Mouse (Mus musculus) splenic B cell, adult 2 months (primary cell): ENCODE data around the gene Trim28.

Experiments used
- DNase-seq: peaks from one replicate; pipeline ENCODE4 v3.0.0-alpha.2; 2011; ENCODE audit warnings: low read depth, low spot score
- H3K27me3 ChIP-seq: 2 replicates; pipeline ENCODE4 v1.6.1; 2012; ENCODE audit warnings: mild to moderate bottlenecking, low read length, moderate library complexity, mixed read lengths; ENCODE audit not compliant: control insufficient read depth, poor library complexity, insufficient read depth, severe bottlenecking
- H3K36me3 ChIP-seq: 2 replicates; pipeline ENCODE4 v1.6.1; 2012; ENCODE audit warnings: mild to moderate bottlenecking, low read length, moderate library complexity, mixed read lengths; ENCODE audit not compliant: control insufficient read depth, poor library complexity, insufficient read depth, severe bottlenecking

Trim28 gene

DNA sequence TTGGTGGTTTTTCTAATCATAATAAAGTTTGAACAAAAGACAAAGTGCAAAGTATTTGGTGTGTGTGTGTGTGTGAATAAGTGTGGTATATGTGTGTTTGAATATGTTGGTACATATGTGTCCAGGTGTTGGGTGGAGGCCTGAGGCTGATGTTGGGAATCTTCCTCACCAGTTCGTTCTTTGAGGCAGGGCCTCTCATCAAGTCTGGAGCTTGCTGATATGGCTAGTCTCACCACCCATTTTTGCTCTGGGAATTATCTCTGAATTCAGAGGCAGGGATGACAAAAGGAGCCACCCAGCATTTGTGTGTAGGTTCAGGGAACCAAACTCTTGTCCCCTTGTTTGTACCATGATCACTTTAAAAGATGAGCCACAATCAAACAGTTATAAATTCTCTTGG, 13.2 kb upstream of the Trim28 start:
- no peak for DNase-seq
- no peaks in the 10 kb centered on the region; the same call in 1 of the 2 replicates for H3K36me3 ChIP-seq
- no peaks in the 10 kb centered on the region for H3K27me3 ChIP-seq

DNA sequence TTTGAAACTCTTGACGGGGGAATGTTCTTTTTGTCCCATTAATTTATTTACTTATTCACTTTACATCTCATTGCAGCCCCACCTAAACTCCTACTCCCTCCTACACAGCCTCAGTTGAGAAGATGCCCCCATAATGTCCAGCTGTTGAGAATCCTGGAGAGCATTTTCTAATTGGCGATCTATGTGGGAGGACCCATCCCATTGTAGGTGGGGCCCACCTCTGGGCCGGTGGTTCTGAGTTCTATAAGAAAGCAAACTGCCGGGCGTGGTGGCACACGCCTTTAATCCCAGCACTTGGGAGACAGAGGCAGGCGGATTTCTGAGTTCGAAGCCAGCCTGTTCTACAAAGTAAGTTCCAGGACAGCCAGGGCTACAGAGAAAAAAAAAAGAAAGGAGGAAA, 12.0 kb upstream of the Trim28 start:
- Histone ChIP-seq H3K27me3 (no peaks in the 10 kb centered on the region), H3K36me3 (no peaks in the 10 kb centered on the region)
- DNase-seq = no peak

DNA sequence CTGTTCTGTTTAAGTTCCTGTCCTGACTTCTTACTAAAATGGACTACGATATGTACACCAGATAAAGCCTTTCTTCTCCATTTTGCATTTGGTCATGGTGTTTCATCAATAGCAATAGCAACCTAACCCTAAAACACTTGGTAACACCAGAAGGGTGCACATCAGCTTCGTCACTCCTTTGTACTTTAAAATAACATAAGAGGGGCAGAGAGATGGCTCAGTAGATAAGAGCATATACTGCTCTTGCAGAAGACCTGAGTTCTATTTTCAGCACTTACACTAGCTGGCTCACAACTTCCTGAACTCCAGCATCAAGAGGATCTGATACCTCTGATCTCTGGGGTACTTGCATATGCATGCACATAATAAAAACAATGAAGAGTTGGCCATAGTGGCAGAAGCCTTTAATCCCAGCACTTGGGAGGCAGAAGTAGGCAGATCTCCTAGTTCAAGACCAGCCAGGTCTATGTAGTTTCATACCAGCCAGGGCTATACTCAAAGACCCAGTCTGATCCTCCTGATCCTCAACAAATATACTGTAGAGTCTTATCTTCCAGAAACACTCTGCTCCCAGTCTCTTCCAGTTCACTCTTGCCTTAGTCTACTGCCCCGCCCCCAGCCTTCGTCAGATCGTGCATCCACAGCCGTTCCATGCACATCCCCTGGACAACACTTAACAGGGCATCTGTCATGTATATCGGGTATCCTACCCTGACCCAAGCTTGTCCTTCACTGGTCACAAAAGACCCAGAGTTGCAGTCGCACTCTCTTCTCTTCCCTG, 11.3 kb upstream of the Trim28 start:
- no peak for DNase-seq
- Histone ChIP-seq H3K36me3 (no peaks in the 10 kb centered on the region), H3K27me3 (no peaks in the 10 kb centered on the region)

DNA sequence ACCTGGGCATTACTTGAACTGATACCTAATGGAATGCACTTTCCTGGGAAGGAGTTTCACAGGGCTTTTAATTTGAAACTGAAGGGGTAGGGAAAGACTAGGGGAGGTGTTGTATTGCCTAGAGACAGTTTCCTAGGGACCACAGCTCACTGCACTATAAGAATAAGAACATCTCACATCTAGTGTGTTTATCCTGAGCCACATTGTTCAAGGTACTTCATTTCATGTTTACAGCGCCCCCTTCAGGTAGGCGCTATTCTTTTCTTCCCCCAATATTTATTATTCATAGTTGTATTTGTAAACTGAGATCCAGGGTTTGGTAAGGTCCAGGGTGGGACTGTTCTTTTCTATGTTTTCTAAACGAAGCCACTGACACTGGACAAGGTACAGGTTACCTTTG, 6.7 kb upstream of the Trim28 start:
- DNase-seq = peak; percentile 73
- Histone ChIP-seq H3K36me3 (no peaks in the 10 kb centered on the region), H3K27me3 (no peaks in the 10 kb centered on the region)

DNA sequence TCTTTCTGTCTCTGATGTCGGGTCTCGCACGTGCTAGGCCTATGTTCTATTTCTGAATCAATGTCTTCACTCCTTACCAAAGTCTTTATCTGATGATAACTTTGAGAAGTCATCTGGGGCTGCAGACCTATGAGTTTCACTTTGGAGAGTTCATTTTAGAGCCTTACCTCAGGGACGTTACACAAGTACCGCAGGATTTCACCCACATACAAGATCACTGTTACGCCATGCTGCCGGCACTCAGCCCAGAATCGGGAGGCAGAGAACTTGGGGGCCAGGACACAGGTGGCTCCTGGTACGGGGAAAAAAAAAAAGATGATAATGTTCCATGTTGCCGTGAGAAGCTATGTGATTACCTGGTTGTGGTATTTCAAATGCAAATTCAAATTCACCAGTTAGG, 5.8 kb upstream of the Trim28 start:
- Histone ChIP-seq H3K36me3 (no peaks in the 10 kb centered on the region), H3K27me3 (no peaks in the 10 kb centered on the region)
- DNase-seq = no peak

DNA sequence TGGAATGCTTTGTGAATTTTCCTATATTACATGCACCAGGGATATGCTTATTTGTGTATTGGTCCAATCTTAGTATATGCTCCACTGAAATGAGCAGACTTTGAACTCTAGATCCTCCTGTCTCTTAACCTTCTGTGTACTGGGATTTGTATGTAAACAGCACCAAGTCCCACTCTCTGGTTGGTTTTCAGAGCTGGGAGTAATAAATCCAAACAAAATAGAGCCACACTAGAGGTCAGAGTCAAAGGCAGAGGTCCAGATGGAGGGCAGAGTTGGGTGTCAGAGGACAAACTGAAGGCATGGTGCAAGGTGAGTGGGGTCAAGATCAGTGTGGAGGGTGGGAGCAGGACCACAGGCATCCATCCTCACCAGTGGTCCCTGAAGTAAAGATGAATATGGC, 3.1 kb upstream of the Trim28 start:
- no peaks in the 10 kb centered on the region for H3K36me3 ChIP-seq
- no peaks in the 10 kb centered on the region for H3K27me3 ChIP-seq
- no peak for DNase-seq

DNA sequence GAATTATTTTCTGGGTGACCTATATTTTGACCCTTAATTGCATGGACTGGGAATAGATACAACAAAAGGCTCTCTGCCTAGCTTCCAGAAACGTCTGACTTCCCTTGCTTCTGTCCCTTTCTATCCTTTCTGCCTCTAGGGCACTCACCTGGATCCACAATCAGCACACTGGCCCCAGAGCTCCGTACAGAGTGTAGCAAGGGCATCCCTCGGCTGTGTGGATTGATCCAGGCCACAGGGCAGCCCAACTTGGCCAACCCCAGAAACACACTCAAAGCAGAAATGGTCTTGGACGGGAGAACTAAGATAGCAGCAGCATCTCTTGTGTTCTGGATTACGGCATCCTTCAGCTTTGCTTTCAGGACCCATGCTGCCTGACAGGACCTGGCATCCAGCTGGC, 1.7 kb upstream of the Trim28 start:
- Histone ChIP-seq H3K36me3 (no peaks in the 10 kb centered on the region), H3K27me3 (no peaks in the 10 kb centered on the region)
- DNase-seq = no peak

DNA sequence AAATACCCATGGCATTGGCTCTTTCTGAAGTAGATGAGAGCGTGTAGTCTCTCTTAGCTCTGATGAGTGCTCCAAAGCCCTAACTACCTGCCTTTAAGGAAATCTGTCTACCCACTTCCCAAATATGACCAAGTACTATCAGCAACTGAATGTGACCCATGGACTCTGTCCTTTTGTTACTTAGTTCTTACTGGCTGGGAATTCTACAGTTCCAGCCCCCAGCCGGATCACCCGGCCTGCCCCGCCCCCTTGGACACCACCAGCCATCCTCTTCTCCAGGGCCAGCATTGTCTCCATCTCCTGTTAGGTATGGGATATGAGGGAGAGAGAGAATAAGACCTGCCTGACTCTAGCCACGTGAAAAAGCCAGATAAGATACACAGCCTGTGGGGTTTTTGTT, 861 bp upstream of the Trim28 start, which contains the start of gene Slc27a5:
Gene Slc27a5 (minus strand): TSS at position 140 of the 400 bp plus-strand sequence.
- no peaks in the 10 kb centered on the region for H3K27me3 ChIP-seq
- DNase-seq = no peak
- no peaks in the 10 kb centered on the region for H3K36me3 ChIP-seq

DNA sequence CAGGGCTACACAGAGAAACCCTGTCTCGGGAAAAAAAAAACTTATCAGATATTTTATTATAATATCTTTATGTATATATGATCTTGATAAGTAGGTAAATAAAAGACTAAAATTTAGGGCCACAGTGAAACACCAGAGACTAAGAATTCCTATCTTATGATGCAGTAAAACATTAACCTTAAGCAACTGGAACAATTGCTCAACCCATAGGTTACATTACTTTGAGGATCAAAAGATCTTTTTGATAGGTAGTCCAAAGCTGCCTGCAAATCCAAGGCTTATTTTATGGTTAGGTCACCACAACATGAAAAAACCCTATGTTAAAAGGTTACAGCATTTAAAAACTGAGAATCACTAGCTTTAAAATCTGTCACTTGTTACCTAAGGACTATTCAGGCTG, 2.7 kb downstream of the Trim28 start:
- H3K36me3 ChIP-seq = no peaks in the 10 kb centered on the region
- H3K27me3 ChIP-seq = no peaks in the 10 kb centered on the region
- no peak for DNase-seq

DNA sequence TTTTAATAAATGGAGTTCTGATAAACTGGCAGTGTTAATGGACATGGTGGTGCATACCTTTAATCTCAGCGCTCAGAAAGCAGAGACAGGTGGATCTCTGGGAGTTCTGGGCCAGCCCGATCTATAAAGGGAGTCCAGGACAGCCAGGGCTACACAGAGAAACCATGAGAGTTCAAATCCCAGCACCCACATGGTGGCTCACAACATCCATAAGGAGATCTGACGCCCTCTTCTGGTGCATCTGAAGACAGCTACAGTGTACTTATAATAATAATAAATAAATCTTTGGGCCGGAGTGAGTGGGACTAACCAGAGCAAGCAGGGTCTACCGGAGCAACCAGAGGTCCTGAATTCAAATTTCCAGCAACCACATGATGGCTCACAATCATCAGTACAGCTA, 4.5 kb downstream of the Trim28 start:
- DNase-seq = no peak
- Histone ChIP-seq H3K36me3 (0 out of 2 replicates have a peak, but pooled peaks cover 1% of the 10 kb centered on the region), H3K27me3 (no peaks in the 10 kb centered on the region)

DNA sequence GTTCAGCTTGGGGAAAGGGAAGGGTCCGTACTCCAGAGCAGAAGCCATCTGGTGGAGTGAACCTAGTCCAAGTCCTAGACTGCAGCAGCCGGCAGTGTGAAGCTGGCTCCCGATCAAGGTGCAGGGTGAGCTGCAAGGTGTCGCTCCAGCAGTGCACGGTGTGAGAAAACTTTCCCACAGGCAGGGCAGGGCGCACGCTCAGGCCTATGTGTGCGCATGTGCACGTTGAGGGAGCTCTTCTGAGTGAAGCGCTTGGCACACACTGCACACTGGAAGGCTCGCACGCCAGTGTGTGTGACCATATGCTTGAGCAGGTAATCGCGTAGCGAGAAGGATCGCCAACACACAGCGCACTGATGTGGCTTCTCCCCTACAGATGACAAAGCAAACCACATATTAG, 7.1 kb downstream of the Trim28 start:
- 0 out of 2 replicates have a peak, but pooled peaks cover 1% of the 10 kb centered on the region for H3K36me3 ChIP-seq
- DNase-seq = no peak
- H3K27me3 ChIP-seq = no peaks in the 10 kb centered on the region

DNA sequence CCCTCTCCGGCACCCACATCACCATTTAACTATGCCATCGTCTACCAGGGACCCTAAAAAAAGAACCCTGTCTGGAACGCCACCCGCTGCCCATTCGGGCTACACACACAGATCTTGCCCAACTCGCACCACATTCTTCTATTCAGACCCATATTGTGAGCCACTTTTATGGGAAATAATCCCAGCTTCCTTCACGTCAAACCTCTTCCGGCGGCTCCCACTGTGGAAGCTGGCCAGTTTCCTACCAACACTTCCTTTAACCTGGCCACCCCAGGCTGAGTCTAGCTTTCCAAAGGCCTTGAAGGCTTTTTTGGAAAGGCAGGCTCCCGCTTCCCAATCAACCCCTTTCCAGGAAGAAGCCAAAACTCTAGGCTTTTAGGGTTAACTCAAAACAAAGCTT, 7.6 kb downstream of the Trim28 start:
- no peak for DNase-seq
- H3K27me3 ChIP-seq = no peaks in the 10 kb centered on the region
- H3K36me3 ChIP-seq = 0 out of 2 replicates have a peak, but pooled peaks cover 1% of the 10 kb centered on the region

DNA sequence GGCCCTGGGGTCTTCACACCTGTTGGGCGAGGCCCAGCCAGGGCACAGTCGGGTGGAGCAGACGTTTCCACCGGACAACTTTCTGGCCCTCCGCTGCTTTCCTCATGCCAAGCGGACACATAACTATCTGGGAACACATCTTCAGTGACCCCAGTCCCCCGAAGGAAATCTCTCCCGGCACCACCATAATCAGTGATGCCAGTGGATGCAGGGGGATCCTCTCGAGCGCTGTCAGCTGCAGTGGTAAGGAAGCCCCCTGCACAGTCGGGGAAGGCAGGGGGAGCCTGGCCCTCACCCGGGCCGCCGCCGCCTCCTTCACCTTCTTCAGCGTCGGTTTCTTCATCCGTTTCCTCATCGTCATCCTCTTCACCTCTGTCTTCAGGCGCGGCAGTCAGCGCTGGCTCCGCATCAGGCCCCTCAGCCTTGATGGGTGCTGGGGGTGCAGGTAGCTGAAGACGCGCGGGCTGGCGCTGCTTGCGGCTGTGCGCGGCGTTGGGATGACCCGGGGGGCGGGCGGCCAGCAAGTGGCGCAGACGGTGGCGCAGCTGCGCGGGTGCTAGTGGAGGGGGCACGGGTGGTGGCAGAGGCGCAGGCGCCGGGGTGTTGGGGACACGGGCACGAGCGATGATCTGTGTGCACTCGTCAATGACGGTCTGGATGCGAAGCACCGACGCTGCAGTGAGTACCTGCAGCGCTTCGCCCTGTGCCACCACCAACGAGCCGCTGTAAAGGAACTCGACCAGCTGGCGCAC, 8.6 kb downstream of the Trim28 start:
- Histone ChIP-seq H3K36me3 (0 out of 2 replicates have a peak, but pooled peaks cover 1% of the 10 kb centered on the region), H3K27me3 (no peaks in the 10 kb centered on the region)
- no peak for DNase-seq

DNA sequence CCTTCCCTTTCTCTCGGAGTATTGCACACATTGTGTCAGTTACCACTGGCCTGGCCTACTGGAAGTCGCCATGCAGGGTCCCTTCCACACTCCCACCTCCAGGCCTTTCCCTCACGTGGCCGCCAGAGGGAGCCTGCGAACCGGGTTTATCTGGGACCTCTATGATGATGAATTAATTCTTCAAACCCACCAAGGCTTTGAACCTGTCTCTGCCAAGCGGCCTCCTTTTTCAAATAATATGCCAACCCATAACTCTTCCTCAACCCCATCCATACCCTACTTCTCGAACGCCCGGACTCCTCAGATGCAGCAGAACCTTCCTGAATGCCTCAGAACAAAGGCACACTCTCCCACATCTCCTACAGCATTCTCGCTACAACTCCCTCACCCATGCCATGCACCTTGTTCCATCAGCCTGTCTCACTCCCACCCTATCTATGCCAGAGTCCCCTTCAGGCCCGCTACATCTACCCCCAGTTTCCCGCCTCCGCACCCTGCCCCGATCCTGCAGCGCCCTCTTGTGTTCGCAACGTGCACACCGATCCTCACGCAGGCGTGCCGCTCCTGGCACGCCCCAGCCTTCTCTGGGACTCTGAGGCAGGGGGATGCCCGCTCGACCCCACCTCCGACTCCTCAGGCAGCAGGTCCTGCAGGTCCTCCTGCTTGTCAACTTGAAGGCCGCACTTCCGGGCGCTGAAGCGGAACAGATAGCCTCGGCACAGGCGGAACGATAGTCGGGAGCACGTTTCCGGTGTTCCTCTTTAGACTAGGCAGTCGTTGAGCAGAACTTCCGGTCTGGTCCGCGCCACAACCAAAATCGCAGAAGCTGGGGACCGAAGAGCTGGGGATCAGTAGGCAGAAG, 10.5 kb downstream of the Trim28 start:
- H3K27me3 ChIP-seq = no peaks in the 10 kb centered on the region
- H3K36me3 ChIP-seq = 0 out of 2 replicates have a peak, but pooled peaks cover 1% of the 10 kb centered on the region
- DNase-seq = peak; percentile 88
